Mouse (Mus musculus) lung, adult 18-20 months (tissue): ENCODE measurements around the gene D930020B18Rik.
A peak's percentile ranks its signal among the peaks of the same experiment; 100 is the strongest.

Experiments
- DNase-seq, 2 experiments: peaks; one replicate each; pipeline ENCODE4 v3.0.0; 2022; ENCODE audit warnings: mixed read lengths in 2 of 2

Gene D930020B18Rik

DNA sequence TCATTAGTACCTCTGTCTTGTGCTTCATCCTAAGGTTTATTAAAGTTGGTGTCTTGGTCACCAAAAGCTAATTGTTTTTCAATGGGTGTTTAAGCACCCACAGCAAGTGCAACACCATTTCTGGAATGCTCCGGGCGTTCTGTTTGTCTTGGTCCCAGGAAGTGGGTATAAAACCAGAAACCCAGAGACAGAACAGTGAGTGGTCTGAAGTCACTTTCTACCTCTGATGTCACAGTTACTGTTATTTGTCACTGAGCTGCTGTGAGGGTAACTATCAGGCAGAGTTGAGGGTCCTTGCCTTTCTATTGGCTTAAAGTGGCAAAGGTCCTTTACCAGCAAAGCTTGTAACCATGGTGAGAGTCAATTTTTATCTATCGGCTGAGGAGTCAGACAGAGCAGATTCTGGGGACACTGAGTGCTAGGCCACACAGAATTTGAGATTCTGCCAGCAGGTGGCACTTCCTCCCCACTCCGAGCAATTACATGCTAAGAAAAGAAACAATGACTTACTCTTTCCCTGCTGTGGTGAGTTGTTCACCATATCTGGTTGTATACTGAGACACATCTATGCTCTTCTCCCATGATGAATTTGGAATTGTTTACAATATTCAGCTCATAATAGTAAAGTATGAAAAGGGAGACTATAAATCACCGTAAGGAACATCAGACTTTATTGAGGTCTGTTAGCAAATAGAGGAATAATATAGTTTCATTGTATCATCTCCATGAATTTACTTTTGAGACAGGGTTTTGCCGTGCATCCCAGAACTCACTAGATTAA, 1.0 kb upstream of the D930020B18Rik start:
- peak in 1 of 2 experiments; percentile 28 for DNase-seq

DNA sequence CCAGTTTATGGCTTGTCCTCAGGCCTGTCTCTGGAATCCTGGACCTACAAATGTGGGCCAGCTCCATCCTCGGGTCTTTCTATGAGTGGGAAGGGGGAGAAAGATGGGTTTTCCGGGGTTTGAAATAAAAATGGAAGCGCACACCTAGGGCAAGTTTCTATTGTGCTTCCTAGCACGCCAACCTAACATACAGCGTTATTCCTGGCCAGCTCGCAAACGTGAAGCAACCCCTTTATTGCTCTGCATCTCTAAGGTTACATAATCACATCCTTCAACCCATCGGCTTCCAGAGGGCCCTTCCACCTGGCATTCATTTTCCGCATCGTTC, 480 bp upstream of the D930020B18Rik start:
- peak in 1 of 2 experiments; percentile 24 for DNase-seq

DNA sequence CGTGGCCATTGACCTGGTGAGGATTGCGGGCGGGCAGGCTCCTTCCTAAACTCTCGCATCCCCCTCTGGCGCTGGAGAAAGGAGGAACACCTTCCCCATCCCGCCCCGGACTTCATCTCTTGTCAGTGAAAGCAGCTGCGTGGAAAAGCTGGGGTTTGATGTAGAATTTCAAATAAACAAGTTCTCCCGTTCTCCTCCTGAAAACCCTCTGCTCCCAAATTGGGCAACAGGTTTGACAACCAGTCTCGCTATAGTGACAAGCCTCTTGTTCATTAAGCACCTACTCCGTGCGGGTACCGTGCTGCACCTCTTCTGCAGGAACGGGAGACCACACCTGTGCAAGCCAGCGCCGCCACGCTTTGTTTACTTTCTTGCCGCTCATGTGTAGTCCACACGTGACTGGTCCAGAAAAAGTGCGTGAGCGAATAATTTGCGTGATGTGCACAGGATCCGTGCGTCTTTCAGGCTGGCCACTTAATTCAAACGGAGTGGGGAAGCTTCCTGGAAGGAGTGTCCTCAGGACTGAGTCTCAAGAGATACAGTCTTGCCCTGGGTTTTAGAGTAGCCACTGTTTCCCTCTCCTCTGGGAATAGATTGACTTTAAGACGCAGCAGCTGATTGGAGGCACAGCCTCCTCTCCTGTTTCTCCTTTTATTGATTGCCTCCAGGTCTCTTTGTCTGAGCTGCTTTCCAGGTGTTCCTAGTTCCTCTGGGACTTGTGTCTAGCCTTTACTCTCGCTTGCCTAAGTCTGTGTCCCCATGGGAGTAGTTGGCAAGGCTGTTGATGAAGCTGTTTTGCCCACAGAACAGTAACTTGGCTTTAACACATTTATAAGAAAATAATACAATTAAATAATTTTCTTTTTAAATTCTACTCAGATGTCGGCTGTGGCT, 913 bp downstream of the D930020B18Rik start:
- peak; percentile 17 to 25 for DNase-seq

DNA sequence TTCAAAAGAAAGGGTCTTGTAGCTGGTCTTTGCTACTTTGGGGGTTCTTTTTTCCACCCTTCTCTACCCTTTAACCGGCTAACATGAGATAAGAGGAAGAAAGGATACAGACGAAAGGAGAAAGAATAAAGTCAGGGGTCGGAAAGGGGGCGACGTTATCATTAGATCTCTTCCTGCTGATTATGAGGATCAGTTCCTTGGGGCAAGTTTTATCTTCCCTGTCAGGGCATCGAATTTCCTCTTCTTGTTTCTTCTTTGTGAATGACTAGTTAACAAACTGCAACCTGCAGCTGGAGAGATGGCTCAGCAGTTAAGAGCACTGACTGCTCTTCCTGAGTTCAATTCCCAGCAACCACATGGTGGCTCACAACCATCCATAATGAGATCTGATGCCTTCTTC, 4.9 kb downstream of the D930020B18Rik start:
- DNase-seq, result no peak

DNA sequence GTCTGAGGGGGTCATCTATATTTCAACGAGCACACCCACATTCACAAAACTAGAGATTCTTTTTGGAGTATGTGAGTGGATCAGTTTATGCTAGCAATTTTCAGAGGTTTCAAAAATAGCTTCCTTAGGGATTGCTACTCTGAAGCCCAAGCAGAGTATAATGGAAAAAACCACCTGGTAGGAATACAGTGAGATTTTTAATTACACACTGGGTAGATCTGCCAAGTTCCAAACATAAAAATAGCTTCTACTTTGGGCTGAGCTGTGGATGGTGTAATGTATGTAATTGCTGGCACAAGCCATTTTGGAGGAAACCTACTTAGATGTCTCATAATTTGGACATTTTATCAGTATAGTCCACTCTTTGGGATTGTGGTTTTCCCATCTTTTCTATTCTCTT, 11.7 kb downstream of the D930020B18Rik start:
- no peak for DNase-seq

DNA sequence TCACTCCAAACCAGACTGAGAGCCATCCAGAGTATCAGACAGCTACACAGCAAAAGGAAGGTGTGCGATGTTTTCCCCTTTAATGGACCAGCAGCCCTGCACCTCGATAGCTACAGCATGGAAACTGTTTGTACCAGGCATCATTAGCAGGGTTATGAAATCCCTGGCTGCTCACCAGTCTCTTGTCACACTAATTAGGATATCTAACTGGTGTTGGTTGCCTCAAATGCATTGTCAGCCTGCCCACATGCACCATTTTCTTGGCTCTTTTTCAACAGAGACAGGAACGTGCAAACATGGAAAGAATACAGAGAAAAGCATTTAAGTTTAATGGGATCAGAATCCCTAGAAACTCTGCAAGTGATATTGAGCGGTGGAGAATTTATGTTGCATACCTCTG, 14.5 kb downstream of the D930020B18Rik start:
- no peak for DNase-seq

DNA sequence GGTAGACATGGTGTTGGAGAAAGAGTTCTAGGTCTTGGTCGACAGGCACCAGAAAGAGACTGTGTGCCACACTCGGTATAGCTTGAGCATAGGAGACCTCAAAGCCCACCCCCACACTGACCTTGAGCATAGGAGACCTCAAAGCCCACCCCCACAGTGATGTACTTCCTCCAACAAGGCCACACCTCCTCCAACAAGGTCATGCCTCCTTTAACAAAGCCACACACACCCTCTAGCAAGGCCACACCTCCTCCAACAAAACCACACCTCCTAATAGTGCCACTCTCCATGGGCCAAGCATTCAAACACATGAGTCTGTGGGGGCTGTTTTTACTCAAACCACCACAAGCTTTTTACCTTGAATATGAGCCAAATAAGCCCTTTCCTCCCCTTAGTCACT, 21.3 kb downstream of the D930020B18Rik start:
- no peak for DNase-seq

DNA sequence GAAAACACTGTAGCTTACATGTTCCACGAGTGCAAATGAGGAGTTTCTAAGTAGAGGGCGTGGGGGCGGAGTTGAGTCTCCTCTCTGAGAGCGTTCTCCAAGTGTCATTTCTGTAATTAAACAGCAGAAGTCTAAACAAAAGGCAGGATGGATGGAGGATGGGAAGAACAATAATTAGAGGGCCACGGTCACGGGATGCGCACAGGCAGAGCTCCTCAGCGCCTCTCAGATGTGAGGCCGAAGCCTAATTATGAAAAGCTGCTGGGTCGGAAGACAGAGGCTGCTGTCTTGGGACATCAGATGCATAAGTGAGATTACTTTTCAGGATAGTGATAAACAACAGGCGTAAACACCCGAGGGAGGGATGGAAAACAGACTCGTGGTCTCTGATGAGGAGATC, 22.2 kb downstream of the D930020B18Rik start:
- no peak for DNase-seq

DNA sequence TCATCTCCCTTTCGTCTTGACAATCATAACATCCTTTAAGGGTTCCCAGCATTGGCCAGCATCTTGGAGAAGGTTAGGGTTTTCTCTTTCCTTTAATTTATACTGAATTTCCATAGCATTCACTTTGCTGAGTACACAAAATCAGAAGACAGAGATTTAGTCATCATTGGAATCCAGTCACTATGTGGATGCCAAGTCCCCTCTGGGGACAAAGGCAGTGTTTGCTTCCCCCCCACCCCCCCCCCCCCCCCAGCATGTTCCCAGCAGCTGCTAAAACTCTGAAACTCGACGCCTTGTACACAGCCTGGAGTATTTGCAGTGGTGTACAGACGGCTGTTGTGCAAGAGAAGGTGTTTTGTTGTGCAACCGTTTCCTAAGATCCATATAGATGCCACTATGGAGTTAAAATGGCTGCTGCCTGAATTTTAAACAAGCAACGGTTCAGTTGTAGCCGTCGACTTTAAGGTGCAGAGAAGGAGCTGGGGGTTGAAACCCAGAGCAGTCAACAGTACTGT, 24.3 kb downstream of the D930020B18Rik start:
- DNase-seq, result peak in 1 of 2 experiments; percentile 21

DNA sequence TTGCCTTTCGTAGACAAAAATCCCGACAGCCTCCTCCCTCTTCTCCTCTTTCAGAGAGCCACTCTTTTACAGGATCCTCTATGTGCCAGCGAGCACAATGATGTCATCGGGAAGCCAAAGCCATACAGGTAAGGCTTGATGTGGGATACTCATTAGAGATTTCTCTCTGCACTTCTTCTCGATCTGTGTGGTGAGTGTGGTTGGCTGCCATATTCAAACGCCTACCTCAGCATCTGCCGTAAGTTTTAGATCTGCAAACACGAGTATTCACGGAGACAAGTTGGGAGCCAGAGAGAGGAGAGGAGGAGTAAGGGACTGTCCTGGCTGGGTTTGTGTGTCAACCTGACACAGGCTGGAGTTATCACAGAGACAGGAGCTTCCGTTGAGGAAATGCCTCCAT, 27.7 kb downstream of the D930020B18Rik start:
- DNase-seq, result no peak

DNA sequence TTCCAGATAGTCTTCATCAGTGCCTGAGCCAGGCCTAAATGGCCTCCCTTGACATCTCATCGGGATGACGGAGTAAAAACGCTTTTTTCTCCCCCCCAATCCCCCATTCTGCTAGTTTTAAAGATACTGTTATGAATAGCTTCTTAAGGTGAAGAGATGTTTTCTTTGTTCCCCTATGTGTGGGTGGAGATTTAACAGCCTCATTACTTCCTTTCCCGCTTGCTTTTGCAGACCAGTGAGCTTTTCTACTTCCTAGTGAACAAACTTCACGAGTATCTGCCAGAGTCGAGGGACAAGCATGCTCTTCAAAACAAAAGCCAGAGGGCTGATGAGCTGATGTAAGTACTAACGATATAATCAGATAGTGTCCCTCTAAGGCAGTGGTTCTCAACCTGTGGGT, 35.6 kb downstream of the D930020B18Rik start:
- DNase-seq, result no peak

DNA sequence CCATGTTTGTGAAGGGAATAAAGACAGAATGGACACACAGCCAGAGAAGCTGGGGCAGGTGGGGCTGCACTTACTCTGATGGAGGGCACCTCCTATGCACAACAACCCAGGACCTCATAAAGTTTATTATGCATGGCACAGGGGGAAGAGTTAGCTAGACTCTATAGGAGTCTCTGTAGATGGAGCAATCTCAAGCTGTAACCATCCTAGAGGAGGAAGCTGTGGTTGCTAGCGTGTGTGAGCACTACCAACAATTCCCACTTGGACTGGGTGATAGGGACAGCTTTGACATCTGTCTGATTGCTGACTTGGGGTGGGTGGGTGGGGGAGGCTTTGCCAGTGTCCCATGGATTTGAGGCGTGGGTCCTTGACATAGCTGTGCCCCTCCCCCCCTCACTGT, 39.5 kb downstream of the D930020B18Rik start:
- no peak for DNase-seq

DNA sequence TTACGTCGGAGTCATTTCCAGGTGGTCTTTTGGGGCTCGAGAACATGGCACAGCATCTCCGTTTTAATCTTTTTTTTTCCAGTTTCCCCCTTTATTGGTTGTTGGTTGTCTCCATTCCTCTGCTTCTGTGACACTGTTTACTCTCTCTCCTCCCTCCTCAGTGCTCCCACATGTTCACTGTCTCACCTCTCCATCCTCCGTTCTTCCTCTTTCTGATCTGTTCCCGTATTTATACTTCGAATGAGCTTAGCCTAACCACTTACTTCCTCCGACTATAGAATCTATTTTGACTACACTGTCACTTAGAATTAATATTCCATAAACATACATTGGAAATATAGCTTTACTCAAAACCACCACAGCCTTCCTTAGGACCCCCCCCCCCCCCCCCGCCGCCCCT, 41.2 kb downstream of the D930020B18Rik start:
- DNase-seq, result no peak

DNA sequence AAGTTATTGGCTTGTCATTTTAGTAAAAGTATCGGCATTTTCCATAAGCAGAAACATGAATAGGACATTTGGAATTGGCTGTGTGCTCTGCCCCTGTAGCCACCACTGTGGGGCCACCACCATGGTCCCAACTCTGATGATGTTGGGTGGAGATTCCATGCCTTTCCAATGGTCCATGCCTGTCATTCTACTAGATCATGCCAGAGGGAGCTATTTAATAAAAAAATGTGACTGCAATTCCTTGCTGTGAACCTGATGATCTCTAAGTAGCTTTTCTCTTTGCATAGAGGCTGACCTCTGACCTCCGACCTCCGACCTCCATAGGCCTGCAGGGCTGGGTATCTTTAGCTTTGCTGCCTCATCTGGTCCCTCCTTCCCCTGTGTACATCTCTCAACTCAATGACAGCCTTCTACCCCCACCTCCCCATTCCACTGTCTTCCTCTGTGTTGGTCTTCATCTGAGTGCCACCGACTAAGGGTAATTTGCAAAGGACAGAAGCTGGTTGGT, 44.8 kb downstream of the D930020B18Rik start:
- DNase-seq, result no peak

DNA sequence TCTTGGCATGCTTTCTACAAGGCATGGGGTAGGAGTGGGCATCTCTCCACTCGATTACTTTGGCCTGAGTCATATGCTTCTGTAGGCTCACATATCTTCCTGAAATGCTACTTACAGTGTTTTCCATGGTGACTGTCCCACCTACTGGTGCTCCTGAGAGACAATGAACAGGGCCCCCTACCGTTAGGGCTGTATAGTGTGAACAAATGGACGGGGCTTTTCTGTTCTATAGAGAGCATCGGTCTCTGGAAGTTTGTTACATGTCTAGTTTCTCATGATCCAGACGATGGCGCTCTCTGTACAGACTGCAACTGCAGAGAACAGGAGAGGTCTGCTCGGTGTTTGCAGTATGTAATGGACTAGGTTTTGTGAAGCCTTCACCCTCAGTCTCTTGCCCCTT, 46.1 kb downstream of the D930020B18Rik start:
- DNase-seq, result no peak

DNA sequence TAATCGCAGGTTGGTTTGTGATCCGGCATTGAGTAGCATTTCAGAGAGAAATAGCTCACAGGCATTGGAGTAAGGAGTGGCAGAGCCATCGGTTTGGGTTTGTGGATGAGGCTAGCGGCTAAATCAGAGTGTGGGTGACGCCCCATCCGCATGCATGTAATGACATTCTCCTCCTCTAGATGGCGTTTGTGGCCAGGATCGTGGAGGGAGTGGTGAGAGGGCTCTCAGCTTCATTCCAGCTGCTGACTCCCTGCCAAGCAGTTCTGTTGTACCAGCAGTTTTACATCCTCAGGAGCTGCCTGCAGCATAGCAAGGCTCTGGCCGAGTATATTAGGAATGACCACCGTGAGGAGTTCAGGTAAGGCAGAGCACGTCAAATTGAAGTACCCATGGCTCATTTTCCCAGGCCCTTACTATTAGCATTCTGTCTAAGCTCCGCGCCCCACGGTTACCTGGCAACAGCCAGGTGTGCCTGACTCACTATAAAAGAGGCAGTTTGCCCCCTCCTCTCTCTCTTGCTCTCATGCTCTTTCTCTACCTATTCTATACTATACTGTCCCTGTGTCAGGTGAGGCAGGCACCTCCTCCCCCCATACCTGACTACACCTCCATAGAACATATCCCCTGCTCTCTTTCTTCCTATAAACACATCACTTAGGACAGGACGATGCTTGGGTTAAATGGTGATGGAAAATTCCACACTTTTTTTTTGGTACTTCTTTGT, 48.4 kb downstream of the D930020B18Rik start:
- DNase-seq, result peak; percentile 68 to 74

DNA sequence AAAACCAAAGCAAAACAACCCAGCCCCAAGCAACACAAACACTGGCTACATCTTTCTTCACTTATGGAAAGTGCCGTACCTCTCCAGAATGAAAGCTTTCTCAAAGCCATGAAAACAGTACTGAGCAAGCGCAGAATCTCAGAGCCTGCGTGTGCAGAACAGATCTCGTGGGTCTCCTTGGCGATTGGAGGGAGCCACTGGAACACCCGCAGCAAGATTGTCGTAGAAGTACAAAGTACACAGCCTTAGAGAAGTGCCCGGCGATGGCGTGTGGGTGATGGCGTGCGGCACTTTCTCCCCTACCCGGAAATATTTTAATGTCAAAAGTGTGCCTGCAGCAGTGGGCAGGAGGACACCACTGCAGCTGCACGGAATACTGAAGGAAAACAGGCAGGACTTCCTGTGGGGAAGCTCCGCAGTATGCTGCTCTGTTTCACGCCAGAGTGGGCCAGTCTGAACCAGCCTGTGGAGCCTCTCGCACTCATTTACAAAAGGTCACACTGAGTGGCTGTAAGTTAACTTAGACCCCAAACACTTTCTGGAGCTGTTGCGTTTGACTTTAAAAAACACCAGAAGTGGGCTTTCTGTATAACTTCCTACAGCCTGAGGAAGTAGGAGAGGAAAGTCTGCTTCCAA, 51.7 kb downstream of the D930020B18Rik start:
- DNase-seq, result no peak

DNA sequence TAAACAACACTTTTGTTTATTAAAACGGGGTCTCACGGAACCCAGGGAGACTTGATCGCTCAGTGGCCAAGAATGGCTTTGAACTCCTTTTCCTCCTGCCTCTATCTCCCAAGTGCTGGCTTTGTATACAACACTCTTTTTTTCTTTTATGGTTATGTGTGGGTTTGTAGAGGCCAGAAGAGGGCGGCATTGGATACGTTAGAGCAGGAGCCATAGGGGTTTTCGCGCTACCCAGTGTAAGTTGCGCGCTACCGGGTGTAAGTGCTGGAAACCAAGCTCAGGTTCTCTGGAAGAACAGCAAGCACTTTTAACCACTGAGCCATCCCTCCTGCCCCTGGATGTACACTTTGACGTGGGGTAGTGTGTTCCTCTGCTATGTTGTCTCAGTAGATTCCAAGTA, 53.2 kb downstream of the D930020B18Rik start:
- DNase-seq, result no peak

DNA sequence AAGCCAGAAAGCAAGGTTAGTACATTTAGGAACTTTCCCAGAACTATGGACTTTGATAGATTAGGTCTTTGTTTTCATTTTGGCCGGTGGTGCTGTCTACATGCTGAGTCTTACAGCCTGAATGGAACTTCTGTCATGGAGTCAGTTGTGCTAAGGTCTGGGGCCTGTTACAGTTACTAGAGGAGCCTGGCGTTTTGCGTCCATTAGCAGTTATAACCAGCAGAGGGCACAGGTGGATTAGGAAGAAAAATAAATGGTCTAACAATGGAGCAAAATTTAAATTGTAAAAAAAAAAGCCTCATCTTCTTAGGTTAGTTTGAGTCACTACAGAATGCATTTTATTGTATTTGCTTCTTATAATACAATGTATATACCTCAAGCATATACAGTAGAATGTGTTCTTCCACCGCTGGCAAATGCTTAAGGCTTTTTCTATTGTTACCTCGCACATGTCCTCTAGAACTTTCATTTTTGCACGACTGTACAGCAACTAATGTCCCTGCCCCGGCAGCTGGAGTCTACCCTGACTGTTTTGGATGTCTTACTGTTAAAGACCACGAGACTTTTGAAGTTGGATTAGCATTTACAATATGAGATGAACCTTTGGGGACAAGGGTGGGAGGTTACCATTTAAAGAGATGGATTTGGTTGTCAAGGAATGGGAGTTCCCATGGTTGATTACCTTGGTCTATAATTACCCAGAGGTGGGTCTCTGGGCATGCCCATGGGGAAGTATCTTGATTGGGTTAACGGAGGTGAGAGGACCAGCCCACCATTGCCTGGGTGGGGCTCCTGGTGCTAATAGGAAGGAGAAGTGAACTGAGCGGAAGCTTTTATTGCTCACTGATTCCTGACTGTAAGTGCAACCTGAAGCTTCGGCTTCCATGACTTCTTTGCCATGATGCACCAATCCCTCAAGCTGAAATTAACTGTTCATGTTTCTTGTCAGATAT, 60.2 kb downstream of the D930020B18Rik start:
- DNase-seq, result peak in 1 of 2 experiments; percentile 44

DNA sequence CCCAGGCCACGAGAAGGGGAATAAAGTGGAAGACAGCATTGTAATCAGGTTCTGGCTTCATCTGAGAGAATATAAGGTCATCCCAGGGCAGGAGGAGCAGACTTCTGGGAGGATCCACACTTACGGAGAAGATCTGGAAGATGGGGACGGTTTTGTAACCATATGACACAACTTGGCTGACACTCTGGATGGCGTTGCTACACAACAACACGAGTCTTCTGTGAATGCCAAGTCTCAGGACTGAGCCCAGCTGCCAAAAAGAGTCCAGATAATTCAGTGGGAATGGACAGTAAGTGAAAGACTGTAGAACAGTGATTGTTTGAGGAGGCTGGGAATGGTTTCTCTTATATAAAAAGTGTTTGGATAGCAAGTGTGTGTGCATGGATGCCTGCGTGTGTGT, 62.2 kb downstream of the D930020B18Rik start:
- peak; percentile 49 to 52 for DNase-seq

DNA sequence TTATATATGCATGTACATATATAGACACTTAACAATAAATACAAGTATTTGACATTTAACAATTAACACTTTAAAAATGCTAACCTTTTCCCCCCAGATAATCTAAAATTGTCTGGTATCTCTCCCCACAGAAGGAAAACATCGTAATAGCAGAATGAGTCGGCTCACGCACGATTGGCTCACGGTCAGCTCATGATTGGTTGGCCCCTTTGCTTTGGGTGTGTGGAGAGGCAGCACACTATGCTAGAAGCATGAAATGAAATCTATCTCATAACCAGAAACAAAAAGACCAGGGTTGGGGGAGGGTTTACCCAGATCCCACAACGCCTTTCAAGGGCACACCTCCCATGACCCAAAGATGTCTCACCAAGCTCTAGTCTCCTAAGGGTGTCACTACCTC, 63.5 kb downstream of the D930020B18Rik start:
- no peak for DNase-seq
